Mouse (Mus musculus): ENCODE data around the gene Zp2. TPM values are rescaled to one million over a fixed set of nuclear protein-coding genes. Genes with fewer than 3 reads are reported as not detected.

Zp2 gene
- polyA plus RNA-seq, 1 experiment from 2014 or later: not detected

DNA sequence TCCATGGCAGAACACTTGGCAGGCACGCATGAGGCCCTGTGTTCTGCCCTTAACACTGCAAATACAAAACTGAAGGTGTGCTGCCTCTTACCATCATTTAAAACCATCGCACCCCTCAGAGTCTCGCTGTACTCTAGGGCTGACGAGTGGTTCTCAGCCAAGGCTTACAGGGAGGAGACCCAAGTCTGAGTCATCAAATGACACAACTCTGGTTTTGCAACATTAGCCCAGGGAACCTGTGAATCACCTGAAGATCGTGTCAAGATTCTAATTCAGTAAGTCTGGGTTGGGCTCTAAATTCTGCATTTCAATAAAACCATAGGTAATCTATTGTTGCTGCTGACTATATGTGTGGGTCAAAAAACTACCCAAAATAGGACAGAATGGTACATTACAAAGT, 35.5 kb upstream of the Zp2 start:
- no peak overlapping the region for H3K4me3 ChIP-seq (ENCODE audit: low read depth, low read length)
- no peak overlapping the region for H3K9ac ChIP-seq (ENCODE audit: low read depth, low read length)
- no peak overlapping the region for H3K27ac ChIP-seq (ENCODE audit: low read length)
- 60% methylated on average over 5 of the region's 5 CpGs for WGBS (ENCODE audit: insufficient replicate concordance)
- ATAC-seq (ENCODE audit: low read depth): no peak
- H3K9me3 ChIP-seq (replicated peaks; ENCODE audit: control insufficient read depth, low read length): no peaks in the 10 kb centered on the region
- H3K4me1 ChIP-seq (ENCODE audit: control insufficient read depth, low read depth, low read length): no peaks in the 10 kb centered on the region
- no peak overlapping the region for H3K4me2 ChIP-seq (ENCODE audit: low read depth, low read length)
- no peaks in the 10 kb centered on the region for H3K36me3 ChIP-seq (ENCODE audit: control insufficient read depth, insufficient read depth)
- no peaks in the 10 kb centered on the region for H3K27me3 ChIP-seq (ENCODE audit: control insufficient read depth, insufficient read depth, low read depth, low read length)

DNA sequence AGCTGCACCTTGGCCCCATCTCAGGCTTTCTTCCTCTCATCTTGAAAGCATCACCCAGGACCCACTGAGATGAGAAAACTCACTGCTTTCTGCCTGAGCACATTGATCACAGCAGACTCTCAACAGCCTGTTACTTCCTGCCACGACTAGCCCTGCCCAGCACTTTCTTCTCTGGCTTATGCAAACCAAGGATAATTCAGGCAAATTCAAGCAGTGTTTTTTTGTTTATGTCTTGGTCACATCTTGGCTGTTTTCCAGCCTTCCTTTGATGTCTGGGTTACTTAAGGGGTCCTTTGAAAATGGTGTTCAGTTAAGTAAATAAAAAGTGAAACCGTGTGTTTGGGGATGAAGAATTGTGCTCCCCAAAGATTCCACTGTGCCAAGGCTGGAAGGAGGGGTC, 33.8 kb upstream of the Zp2 start:
- no peaks in the 10 kb centered on the region for H3K27me3 ChIP-seq (ENCODE audit: control insufficient read depth, insufficient read depth, low read depth, low read length)
- H3K36me3 ChIP-seq (ENCODE audit: control insufficient read depth, insufficient read depth): no peaks in the 10 kb centered on the region
- 7% methylated on average over 2 of the region's 2 CpGs for WGBS (ENCODE audit: insufficient replicate concordance)
- no peak overlapping the region for H3K9ac ChIP-seq (ENCODE audit: low read depth, low read length)
- no peak overlapping the region for H3K27ac ChIP-seq (ENCODE audit: low read length)
- no peak overlapping the region for H3K4me2 ChIP-seq (ENCODE audit: low read depth, low read length)
- H3K4me3 ChIP-seq (ENCODE audit: low read depth, low read length): no peak overlapping the region
- no peaks in the 10 kb centered on the region for H3K4me1 ChIP-seq (ENCODE audit: control insufficient read depth, low read depth, low read length)
- no peaks in the 10 kb centered on the region for H3K9me3 ChIP-seq (replicated peaks; ENCODE audit: control insufficient read depth, low read length)
- no peak for ATAC-seq (ENCODE audit: low read depth)

DNA sequence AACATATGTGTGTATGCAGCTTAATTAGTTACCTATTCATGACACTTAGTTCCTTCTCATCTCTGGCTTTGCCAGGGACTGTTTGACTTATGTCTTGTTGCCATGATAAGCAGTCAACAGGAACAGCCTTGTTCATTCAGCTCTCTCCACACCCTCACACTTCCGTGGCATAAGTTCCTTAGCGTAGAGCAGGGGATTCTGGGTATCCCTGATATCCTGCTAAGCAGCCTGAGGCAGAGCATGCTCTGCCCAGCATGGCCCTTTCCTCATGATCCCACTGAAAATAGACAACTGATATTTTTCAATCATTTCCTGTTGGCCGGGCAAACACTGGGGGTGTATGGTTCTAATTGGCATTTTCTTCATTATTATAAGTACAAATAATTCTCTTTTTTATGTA, 32.5 kb upstream of the Zp2 start:
- no peak overlapping the region for H3K4me2 ChIP-seq (ENCODE audit: low read depth, low read length)
- 52% methylated on average over 3 of the region's 3 CpGs for WGBS (ENCODE audit: insufficient replicate concordance)

DNA sequence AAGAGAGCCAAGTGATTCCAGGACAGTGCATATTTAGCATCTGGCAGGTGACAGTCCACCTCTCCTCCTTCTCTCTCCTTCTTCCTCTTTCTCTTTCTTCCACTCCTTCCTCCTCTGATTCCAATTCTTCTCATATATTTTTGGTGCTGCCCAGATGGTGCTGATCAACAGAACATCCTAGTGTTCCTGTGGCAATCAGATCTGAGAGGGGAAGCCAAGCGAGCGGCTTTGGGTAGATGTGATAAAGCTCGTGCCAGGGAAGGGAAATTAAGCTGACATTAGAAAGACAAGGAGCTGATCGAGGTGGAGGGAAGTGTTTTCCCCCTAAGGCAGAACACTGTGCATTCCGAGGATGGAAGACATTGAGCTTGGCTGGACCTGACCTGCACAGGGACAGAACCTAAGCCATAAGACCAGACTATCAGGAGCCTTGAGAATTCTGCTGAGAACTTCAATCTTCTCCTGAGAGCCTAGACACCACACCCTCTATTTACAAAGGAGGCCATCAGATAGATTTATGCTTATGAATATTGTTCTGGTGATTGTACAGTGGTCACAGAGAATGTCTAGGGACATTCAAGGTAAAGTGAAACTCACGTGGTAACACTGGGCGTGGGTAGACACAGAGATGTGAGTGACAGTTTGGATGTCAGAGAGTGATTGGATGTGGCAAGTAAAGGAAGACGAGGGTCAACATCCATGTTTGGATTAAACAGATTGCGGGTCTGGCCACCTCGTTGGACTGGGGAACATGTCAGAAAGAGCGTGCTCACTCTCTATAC, 29.8 kb upstream of the Zp2 start:
- 46% methylated on average over 11 of the region's 11 CpGs for WGBS (ENCODE audit: insufficient replicate concordance)
- ATAC-seq (ENCODE audit: low read depth): peak; percentile 64
- H3K4me3 ChIP-seq (ENCODE audit: low read depth, low read length): peak overlapping the region; percentile 51
- H3K9ac ChIP-seq (ENCODE audit: low read depth, low read length): no peak overlapping the region
- no peaks in the 10 kb centered on the region for H3K27me3 ChIP-seq (ENCODE audit: control insufficient read depth, insufficient read depth, low read depth, low read length)
- H3K36me3 ChIP-seq (ENCODE audit: control insufficient read depth, insufficient read depth): no peaks in the 10 kb centered on the region
- H3K27ac ChIP-seq (ENCODE audit: low read length): peak overlapping the region; percentile 39
- H3K4me1 ChIP-seq (ENCODE audit: control insufficient read depth, low read depth, low read length): no peaks in the 10 kb centered on the region
- peak overlapping the region; percentile 4 for H3K4me2 ChIP-seq (ENCODE audit: low read depth, low read length)
- H3K9me3 ChIP-seq (replicated peaks; ENCODE audit: control insufficient read depth, low read length): no peaks in the 10 kb centered on the region

More for the DNA sequence above, 32.5 kb upstream of the Zp2 start:
- Histone ChIP-seq H3K9me3 (replicated peaks; ENCODE audit: control insufficient read depth, low read length) (no peaks in the 10 kb centered on the region), H3K4me3 (ENCODE audit: low read depth, low read length) (no peak overlapping the region), H3K9ac (ENCODE audit: low read depth, low read length) (no peak overlapping the region), H3K36me3 (ENCODE audit: control insufficient read depth, insufficient read depth) (no peaks in the 10 kb centered on the region), H3K27me3 (ENCODE audit: control insufficient read depth, insufficient read depth, low read depth, low read length) (no peaks in the 10 kb centered on the region), H3K4me1 (ENCODE audit: control insufficient read depth, low read depth, low read length) (no peaks in the 10 kb centered on the region), H3K27ac (ENCODE audit: low read length) (no peak overlapping the region)
- ATAC-seq (ENCODE audit: low read depth): no peak

DNA sequence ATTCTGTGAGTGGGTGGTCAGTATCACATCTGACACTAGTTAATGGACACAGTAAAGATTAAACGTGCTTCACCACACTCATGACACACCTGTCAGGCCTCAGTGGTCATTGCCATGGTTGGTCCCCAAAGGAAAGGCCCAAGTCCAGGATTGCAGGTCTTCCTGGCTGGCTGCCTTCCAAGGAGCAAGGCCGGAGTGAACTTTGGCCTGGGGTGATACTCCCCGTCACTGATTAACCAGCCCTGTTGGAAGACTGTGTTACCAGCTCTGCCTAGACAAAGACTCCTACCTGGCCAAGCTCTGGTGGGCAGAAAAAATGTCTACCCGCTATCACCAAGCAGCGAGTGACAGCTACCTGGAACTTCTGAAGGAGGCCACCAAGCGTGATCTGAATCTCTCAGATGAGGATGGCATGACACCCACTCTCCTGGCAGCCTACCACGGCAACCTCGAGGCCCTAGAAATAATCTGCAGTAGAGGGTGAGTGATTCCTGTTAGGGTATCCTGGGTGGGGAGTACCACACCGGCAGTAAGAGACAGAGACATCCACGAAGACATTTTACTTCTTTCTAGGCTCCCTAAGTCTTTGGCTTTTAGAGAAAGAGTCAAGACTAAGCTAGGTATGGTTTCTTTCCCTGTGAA, 28.6 kb upstream of the Zp2 start, which contains the start of gene Anks4b:
Gene Anks4b, plus strand, starts transcription at position 256 of the 642 bp plus-strand sequence.
- Histone ChIP-seq H3K4me1 (ENCODE audit: control insufficient read depth, low read depth, low read length) (no peaks in the 10 kb centered on the region), H3K9me3 (replicated peaks; ENCODE audit: control insufficient read depth, low read length) (no peaks in the 10 kb centered on the region), H3K27ac (ENCODE audit: low read length) (peak within 1 kb of the TSS; percentile 70), H3K27me3 (ENCODE audit: control insufficient read depth, insufficient read depth, low read depth, low read length) (no peaks in the 10 kb centered on the region), H3K9ac (ENCODE audit: low read depth, low read length) (peak within 1 kb of the TSS; percentile 13; the same call in 1 of the 2 replicates), H3K4me3 (ENCODE audit: low read depth, low read length) (peak within 1 kb of the TSS; percentile 51), H3K4me2 (ENCODE audit: low read depth, low read length) (peak within 1 kb of the TSS; percentile 4; the same call in 1 of the 2 replicates), H3K36me3 (ENCODE audit: control insufficient read depth, insufficient read depth) (no peaks in the 10 kb centered on the region)
- WGBS (ENCODE audit: insufficient replicate concordance): 54% methylated on average over 10 of the region's 10 CpGs
- ATAC-seq (ENCODE audit: low read depth): peak; percentile 91

DNA sequence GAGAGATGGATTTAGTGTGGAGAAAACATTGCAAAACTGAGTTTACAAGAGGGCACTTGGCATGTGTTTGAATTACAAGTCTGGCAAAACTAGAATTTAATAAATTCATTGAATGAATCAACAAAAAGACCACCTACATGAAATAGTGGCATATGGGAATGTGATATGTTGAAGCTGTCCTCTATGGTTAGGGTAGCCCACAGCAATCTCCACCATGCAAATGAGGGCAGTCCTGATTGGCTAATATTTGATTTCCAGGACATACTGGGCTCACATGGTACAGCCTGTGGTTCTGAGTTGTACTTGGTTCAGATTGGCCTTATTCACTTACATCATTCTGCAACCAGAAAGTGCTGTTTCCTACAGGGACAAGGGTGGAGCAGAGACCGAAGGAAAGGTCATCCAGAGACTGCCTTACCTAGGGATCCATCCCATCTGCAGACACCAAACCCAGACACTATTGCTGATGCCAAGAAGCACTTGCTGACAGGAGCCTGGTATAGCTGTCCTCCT, 27.2 kb upstream of the Zp2 start:
- no peak overlapping the region for H3K9ac ChIP-seq (ENCODE audit: low read depth, low read length)
- no peak overlapping the region for H3K4me3 ChIP-seq (ENCODE audit: low read depth, low read length)
- no peaks in the 10 kb centered on the region for H3K9me3 ChIP-seq (replicated peaks; ENCODE audit: control insufficient read depth, low read length)
- H3K36me3 ChIP-seq (ENCODE audit: control insufficient read depth, insufficient read depth): no peaks in the 10 kb centered on the region
- ATAC-seq (ENCODE audit: low read depth): no peak
- 65% methylated on average over 1 of the region's 1 CpGs for WGBS (ENCODE audit: insufficient replicate concordance)
- no peak overlapping the region for H3K4me2 ChIP-seq (ENCODE audit: low read depth, low read length)
- no peaks in the 10 kb centered on the region for H3K27me3 ChIP-seq (ENCODE audit: control insufficient read depth, insufficient read depth, low read depth, low read length)
- no peaks in the 10 kb centered on the region for H3K4me1 ChIP-seq (ENCODE audit: control insufficient read depth, low read depth, low read length)
- no peak overlapping the region for H3K27ac ChIP-seq (ENCODE audit: low read length)

DNA sequence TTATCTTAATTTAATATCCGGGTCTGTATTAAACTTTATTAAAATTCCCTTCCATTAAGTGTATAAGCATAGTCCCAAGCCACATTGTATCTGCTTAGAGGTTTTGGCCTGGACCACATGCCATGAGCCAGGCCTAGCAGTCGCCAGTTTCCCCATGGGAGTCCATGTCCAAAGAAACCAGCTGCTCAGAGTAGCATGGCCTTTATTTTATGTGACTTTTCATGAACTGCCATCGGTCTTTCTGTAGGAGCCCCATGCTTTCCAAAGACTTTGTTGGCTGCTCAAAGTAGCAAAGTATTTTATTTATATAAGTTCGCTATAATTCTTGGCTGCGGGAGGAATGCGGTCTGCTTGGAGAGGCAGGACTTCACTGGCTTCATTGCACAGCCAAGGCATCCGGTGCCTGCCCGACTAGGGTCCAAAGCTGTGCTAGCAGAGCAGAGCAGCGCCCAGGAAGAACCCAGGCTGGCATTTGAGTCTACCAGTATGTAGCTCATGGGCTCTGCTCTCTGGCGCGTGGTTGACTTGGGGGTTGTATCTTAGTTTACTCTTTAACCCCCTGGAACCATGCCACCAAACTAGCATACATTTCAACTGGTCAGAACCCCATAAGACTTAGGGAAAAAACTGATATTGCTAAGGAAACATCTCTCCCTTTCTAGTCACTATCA, 18.6 kb upstream of the Zp2 start:
- Histone ChIP-seq H3K4me3 (ENCODE audit: low read depth, low read length) (no peak overlapping the region), H3K36me3 (ENCODE audit: control insufficient read depth, insufficient read depth) (no peaks in the 10 kb centered on the region), H3K4me1 (ENCODE audit: control insufficient read depth, low read depth, low read length) (no peaks in the 10 kb centered on the region), H3K9me3 (replicated peaks; ENCODE audit: control insufficient read depth, low read length) (no peaks in the 10 kb centered on the region), H3K27ac (ENCODE audit: low read length) (no peak overlapping the region), H3K27me3 (ENCODE audit: control insufficient read depth, insufficient read depth, low read depth, low read length) (no peaks in the 10 kb centered on the region), H3K9ac (ENCODE audit: low read depth, low read length) (no peak overlapping the region), H3K4me2 (ENCODE audit: low read depth, low read length) (no peak overlapping the region)
- WGBS (ENCODE audit: insufficient replicate concordance): 69% methylated on average over 11 of the region's 11 CpGs
- no peak for ATAC-seq (ENCODE audit: low read depth)

GRCm38 (mm10) chr7:120158121-120158613, 13.1 kb upstream of the Zp2 start:
- no peak overlapping the region for H3K27ac ChIP-seq (ENCODE audit: low read length)
- no peak overlapping the region for H3K9ac ChIP-seq (ENCODE audit: low read depth, low read length)
- H3K4me1 ChIP-seq (ENCODE audit: control insufficient read depth, low read depth, low read length): no peaks in the 10 kb centered on the region
- H3K9me3 ChIP-seq (replicated peaks; ENCODE audit: control insufficient read depth, low read length): no peaks in the 10 kb centered on the region
- no peak overlapping the region for H3K4me3 ChIP-seq (ENCODE audit: low read depth, low read length)
- WGBS (ENCODE audit: insufficient replicate concordance): 33% methylated on average over 4 of the region's 4 CpGs
- no peak overlapping the region for H3K4me2 ChIP-seq (ENCODE audit: low read depth, low read length)
- no peaks in the 10 kb centered on the region for H3K36me3 ChIP-seq (ENCODE audit: control insufficient read depth, insufficient read depth)
- no peak for ATAC-seq (ENCODE audit: low read depth)
- no peaks in the 10 kb centered on the region for H3K27me3 ChIP-seq (ENCODE audit: control insufficient read depth, insufficient read depth, low read depth, low read length)

Data from liver, embryonic 16.5 days (tissue).